Mouse (Mus musculus) spleen, embryonic (tissue): ENCODE measurements around the gene Gm8206.
"Not testable (repeated sequence)": the region's sequence is repeated elsewhere in the genome, so short reads cannot be mapped to it uniquely, and the experiment has no call there.

Experiments used
- CTCF ChIA-PET: fragments of 350-600 bp; sonication (Branson Sonifier 250); formaldehyde crosslinking; loops from one replicate; lab custom pipeline; 2022; lab: Charles Lee

Gm8206 gene

GRCm38 (mm10) chr14:6093842-6094241 is at the start of gene Gm8206:
TSS of gene Gm8206 (minus strand) at chr14:6093942.
- CTCF ChIA-PET: not testable (repeated sequence)

GRCm38 (mm10) chr14:6125707-6126106 is 32.0 kb upstream of the Gm8206 start, which contains the start of gene Gm3476:
TSS of gene Gm3476 (minus strand) at chr14:6125807.
- CTCF ChIA-PET: not testable (repeated sequence)

- CTCF ChIA-PET: not testable (repeated sequence)
These were observed 14.7 kb upstream of the Gm8206 start, which contains the start of gene Gm3468 for GRCm38 (mm10) chr14:6108272-6108925. TSS of gene Gm3468 (minus strand) at chr14:6108665.

- CTCF ChIA-PET: not testable (repeated sequence)
These were observed 13.8 kb upstream of the Gm8206 start for GRCm38 (mm10) chr14:6107500-6107899.

GRCm38 (mm10) chr14:6058167-6058566 is 35.6 kb downstream of the Gm8206 start, which contains the start of gene Gm6337:
TSS of gene Gm6337 (minus strand) at chr14:6058267.
- CTCF ChIA-PET: not testable (repeated sequence)

GRCm38 (mm10) chr14:5987136-5987535 is 106.6 kb downstream of the Gm8206 start:
- CTCF ChIA-PET: not testable (repeated sequence)

GRCm38 (mm10) chr14:5979037-5979436 is 114.7 kb downstream of the Gm8206 start, which contains the start of gene Gm3453:
TSS of gene Gm3453 (minus strand) at chr14:5979137.
- CTCF ChIA-PET: not testable (repeated sequence)
